Mouse (Mus musculus): Measurements from ENCODE around the gene Ubl7. TPM values are rescaled to one million over a fixed set of nuclear protein-coding genes. Genes with fewer than 3 reads are reported as not detected.

Gene Ubl7
- polyA plus RNA-seq, 1 experiment from 2014 or later: 104 TPM

- Histone ChIP-seq H3K36me3 (no peaks in the 10 kb centered on the region), H3K9ac (no peak overlapping the region), H3K4me3 (no peak overlapping the region), H3K9me3 (replicated peaks) (no peaks in the 10 kb centered on the region), H3K4me1 (replicated peaks) (peaks cover 35% of the 10 kb centered on the region), H3K4me2 (no peak overlapping the region), H3K27me3 (replicated peaks) (no peaks in the 10 kb centered on the region), H3K27ac (ENCODE audit: poor library complexity, severe bottlenecking) (no peak overlapping the region)
- WGBS: 73% methylated on average over 11 of the region's 11 CpGs
- ATAC-seq (ENCODE audit: insufficient number of reproducible peaks, low FRiP score): no peak
Observed at GRCm38 (mm10) chr9:57969736-57970495, 59.1 kb downstream of the Ubl7 start.

GRCm38 (mm10) chr9:57971413-57971812 is 60.6 kb downstream of the Ubl7 start:
- Histone ChIP-seq H3K4me3 (no peak overlapping the region), H3K4me2 (no peak overlapping the region), H3K27ac (ENCODE audit: poor library complexity, severe bottlenecking) (no peak overlapping the region), H3K9me3 (replicated peaks) (no peaks in the 10 kb centered on the region; the same call in 1 of the 2 replicates), H3K9ac (no peak overlapping the region), H3K27me3 (replicated peaks) (no peaks in the 10 kb centered on the region), H3K4me1 (replicated peaks) (peaks cover 29% of the 10 kb centered on the region), H3K36me3 (no peaks in the 10 kb centered on the region)
- 86% methylated on average over 5 of the region's 5 CpGs for WGBS
- ATAC-seq (ENCODE audit: insufficient number of reproducible peaks, low FRiP score): no peak

GRCm38 (mm10) chr9:57972141-57972591 is 61.4 kb downstream of the Ubl7 start:
- Histone ChIP-seq H3K9me3 (replicated peaks) (peaks cover 5% of the 10 kb centered on the region; the same call in 1 of the 2 replicates), H3K27me3 (replicated peaks) (no peaks in the 10 kb centered on the region), H3K4me3 (no peak overlapping the region), H3K9ac (no peak overlapping the region; the same call in 1 of the 2 replicates), H3K27ac (ENCODE audit: poor library complexity, severe bottlenecking) (no peak overlapping the region), H3K4me2 (no peak overlapping the region), H3K36me3 (no peaks in the 10 kb centered on the region), H3K4me1 (replicated peaks) (peaks cover 27% of the 10 kb centered on the region)
- 54% methylated on average over 9 of the region's 9 CpGs for WGBS
- ATAC-seq (ENCODE audit: insufficient number of reproducible peaks, low FRiP score): no peak

- no peak overlapping the region for H3K27ac ChIP-seq (ENCODE audit: poor library complexity, severe bottlenecking)
- peaks cover 9% of the 10 kb centered on the region; the same call in 1 of the 2 replicates for H3K9me3 ChIP-seq (replicated peaks)
- H3K4me1 ChIP-seq (replicated peaks): peaks cover 20% of the 10 kb centered on the region
- H3K36me3 ChIP-seq: no peaks in the 10 kb centered on the region
- no peak for ATAC-seq (ENCODE audit: insufficient number of reproducible peaks, low FRiP score)
- H3K4me3 ChIP-seq: no peak overlapping the region
- no peak overlapping the region for H3K4me2 ChIP-seq
- H3K27me3 ChIP-seq (replicated peaks): no peaks in the 10 kb centered on the region
- no peak overlapping the region for H3K9ac ChIP-seq
- 46% methylated on average over 9 of the region's 9 CpGs for WGBS
Observed at GRCm38 (mm10) chr9:57972776-57973439, 62.1 kb downstream of the Ubl7 start.

DNA sequence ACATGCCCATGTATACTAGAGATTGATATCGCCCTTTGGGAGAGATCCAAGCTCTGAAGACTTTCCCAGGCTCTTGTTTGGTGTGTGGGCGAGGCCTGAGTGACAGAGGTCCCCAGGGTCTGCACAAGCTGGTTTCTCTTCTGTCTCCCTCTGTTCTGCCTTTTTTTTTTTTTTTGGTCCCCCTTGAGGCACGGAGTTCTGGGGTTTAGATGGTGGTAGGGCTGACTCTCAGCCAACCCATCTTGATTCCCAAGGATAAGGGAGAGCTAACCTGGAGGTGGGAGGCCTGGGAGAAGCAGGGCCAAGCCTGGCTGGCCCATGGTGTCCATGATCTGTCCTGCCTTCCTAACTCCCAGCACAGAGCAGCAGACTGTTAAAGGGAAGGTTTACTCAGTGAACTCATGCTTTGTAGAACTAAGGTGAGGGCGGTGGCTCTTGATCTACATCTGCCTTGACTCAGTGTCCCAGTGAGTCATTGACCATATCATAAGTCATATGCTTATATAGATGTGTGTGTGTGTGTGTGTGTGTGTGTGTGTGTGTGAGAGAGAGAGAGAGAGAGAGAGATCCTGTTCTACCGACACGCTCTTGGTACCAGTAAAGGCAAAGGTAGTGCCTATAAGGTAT is 62.8 kb downstream of the Ubl7 start:
- peaks cover 9% of the 10 kb centered on the region; the same call in 1 of the 2 replicates for H3K9me3 ChIP-seq (replicated peaks)
- H3K36me3 ChIP-seq: no peaks in the 10 kb centered on the region
- H3K4me2 ChIP-seq: no peak overlapping the region
- no peak overlapping the region for H3K27ac ChIP-seq (ENCODE audit: poor library complexity, severe bottlenecking)
- peaks cover 20% of the 10 kb centered on the region for H3K4me1 ChIP-seq (replicated peaks)
- H3K27me3 ChIP-seq (replicated peaks): no peaks in the 10 kb centered on the region
- no peak for ATAC-seq (ENCODE audit: insufficient number of reproducible peaks, low FRiP score)
- H3K9ac ChIP-seq: no peak overlapping the region
- no peak overlapping the region for H3K4me3 ChIP-seq
- WGBS: 81% methylated on average over 6 of the region's 6 CpGs

GRCm38 (mm10) chr9:57974221-57974620 is 63.4 kb downstream of the Ubl7 start:
- no peaks in the 10 kb centered on the region for H3K36me3 ChIP-seq
- H3K27ac ChIP-seq (ENCODE audit: poor library complexity, severe bottlenecking): no peak overlapping the region
- peaks cover 9% of the 10 kb centered on the region; the same call in 1 of the 2 replicates for H3K9me3 ChIP-seq (replicated peaks)
- ATAC-seq (ENCODE audit: insufficient number of reproducible peaks, low FRiP score): no peak
- H3K4me3 ChIP-seq: no peak overlapping the region
- peaks cover 24% of the 10 kb centered on the region for H3K4me1 ChIP-seq (replicated peaks)
- peaks cover 2% of the 10 kb centered on the region; the same call in 1 of the 2 replicates for H3K27me3 ChIP-seq (replicated peaks)
- no peak overlapping the region for H3K4me2 ChIP-seq
- 46% methylated on average over 5 of the region's 5 CpGs for WGBS
- H3K9ac ChIP-seq: no peak overlapping the region

GRCm38 (mm10) chr9:57975200-57975821 is 64.5 kb downstream of the Ubl7 start:
- Histone ChIP-seq H3K36me3 (no peaks in the 10 kb centered on the region), H3K27me3 (replicated peaks) (peaks cover 7% of the 10 kb centered on the region; the same call in 1 of the 2 replicates), H3K4me1 (replicated peaks) (peaks cover 28% of the 10 kb centered on the region), H3K9ac (no peak overlapping the region), H3K27ac (ENCODE audit: poor library complexity, severe bottlenecking) (no peak overlapping the region), H3K9me3 (replicated peaks) (peaks cover 9% of the 10 kb centered on the region; the same call in 1 of the 2 replicates), H3K4me2 (no peak overlapping the region), H3K4me3 (no peak overlapping the region)
- no peak for ATAC-seq (ENCODE audit: insufficient number of reproducible peaks, low FRiP score)
- WGBS: 64% methylated on average over 5 of the region's 5 CpGs

DNA sequence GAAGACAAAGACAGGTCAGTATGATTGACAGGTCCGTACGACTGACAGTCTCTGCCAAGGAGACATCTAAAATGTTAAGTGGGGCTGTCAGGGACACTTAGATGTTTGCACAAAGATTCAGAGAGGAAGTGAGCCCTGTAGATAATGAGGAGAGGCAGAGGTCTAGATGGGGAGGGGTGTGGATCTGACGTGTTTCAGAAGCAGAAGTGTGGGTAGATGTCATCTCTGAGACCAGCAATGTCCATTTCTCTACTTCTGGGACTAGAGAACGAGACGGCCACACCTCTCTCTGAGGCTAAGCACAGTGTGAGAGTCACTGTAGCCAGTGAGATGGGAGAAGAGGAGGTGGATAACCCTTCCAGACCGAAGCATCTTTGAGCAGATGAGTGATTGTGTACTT is 67.2 kb downstream of the Ubl7 start:
- WGBS: 49% methylated on average over 6 of the region's 6 CpGs
- Histone ChIP-seq H3K9ac (no peak overlapping the region), H3K27ac (ENCODE audit: poor library complexity, severe bottlenecking) (no peak overlapping the region), H3K27me3 (replicated peaks) (peaks cover 10% of the 10 kb centered on the region; the same call in 1 of the 2 replicates), H3K4me3 (no peak overlapping the region), H3K9me3 (replicated peaks) (peaks cover 9% of the 10 kb centered on the region; the same call in 1 of the 2 replicates), H3K4me2 (no peak overlapping the region), H3K4me1 (replicated peaks) (peaks cover 18% of the 10 kb centered on the region), H3K36me3 (no peaks in the 10 kb centered on the region)
- no peak for ATAC-seq (ENCODE audit: insufficient number of reproducible peaks, low FRiP score)

DNA sequence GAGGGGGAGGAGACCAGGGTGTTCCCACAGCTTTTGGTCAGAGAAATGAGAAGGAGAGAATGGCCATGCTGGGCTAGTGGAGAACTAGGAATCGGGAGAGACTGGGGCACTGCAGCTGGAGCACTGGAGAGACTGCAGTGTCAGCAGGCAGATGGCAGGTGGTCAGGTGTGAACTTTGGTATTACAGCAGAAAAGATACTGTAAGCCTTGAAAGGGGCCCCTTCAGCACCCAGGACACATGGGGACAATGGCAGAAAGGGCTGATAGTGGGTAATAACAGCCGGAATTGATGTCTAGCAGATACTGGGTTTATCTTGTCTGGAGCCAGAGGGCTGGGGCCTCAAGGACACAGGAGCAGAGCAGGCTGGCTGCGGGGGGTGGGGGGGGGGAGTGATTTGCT is 68.1 kb downstream of the Ubl7 start:
- WGBS: 21% methylated on average over 3 of the region's 3 CpGs
- peaks cover 10% of the 10 kb centered on the region; the same call in 1 of the 2 replicates for H3K27me3 ChIP-seq (replicated peaks)
- H3K9me3 ChIP-seq (replicated peaks): peaks cover 9% of the 10 kb centered on the region; the same call in 1 of the 2 replicates
- H3K27ac ChIP-seq (ENCODE audit: poor library complexity, severe bottlenecking): no peak overlapping the region
- no peak overlapping the region for H3K9ac ChIP-seq
- no peak overlapping the region for H3K4me3 ChIP-seq
- ATAC-seq (ENCODE audit: insufficient number of reproducible peaks, low FRiP score): no peak
- H3K4me1 ChIP-seq (replicated peaks): peaks cover 10% of the 10 kb centered on the region
- no peaks in the 10 kb centered on the region for H3K36me3 ChIP-seq
- no peak overlapping the region for H3K4me2 ChIP-seq
